Mouse (Mus musculus) heart, embryonic 12.5 days (tissue): ENCODE results near the gene Prpf40b. TPM values are rescaled to one million over a fixed set of nuclear protein-coding genes. Genes with fewer than 3 reads are reported as not detected.

Experiments used
- ATAC-seq: fragments of 200-750 bp; cut with Nextera tagmentation; 2 replicates; pipeline ENCODE4 v1.8.0; 2017; ENCODE audit warnings: moderate TSS enrichment, moderate library complexity; ENCODE audit not compliant: insufficient number of reproducible peaks, low FRiP score
- H3K27ac ChIP-seq: fragments of 300-500 bp; sonication (generic); 2 replicates; pipeline ENCODE4 v1.5.1; 2016; ENCODE audit warnings: mild to moderate bottlenecking, moderate library complexity; ENCODE audit not compliant: poor library complexity, severe bottlenecking
- H3K27me3 ChIP-seq: fragments of 300-500 bp; sonication (generic); replicated peaks from 2 replicates; pipeline ENCODE4 v1.6.1; 2016; ENCODE audit warnings: mild to moderate bottlenecking, moderate library complexity
- H3K36me3 ChIP-seq: fragments of 300-500 bp; sonication (generic); 2 replicates; pipeline ENCODE4 v1.6.1; 2016; ENCODE audit warnings: mild to moderate bottlenecking, moderate library complexity
- H3K4me1 ChIP-seq: fragments of 300-500 bp; sonication (generic); replicated peaks from 2 replicates; pipeline ENCODE4 v1.6.1; 2016; ENCODE audit warnings: mild to moderate bottlenecking
- H3K4me2 ChIP-seq: fragments of 300-500 bp; sonication (generic); 2 replicates; pipeline ENCODE4 v1.6.1; 2016; ENCODE audit warnings: mild to moderate bottlenecking, moderate library complexity
- H3K4me3 ChIP-seq: fragments of 300-500 bp; sonication (generic); 2 replicates; pipeline ENCODE4 v1.5.1; 2016; ENCODE audit warnings: mild to moderate bottlenecking
- H3K9ac ChIP-seq: fragments of 300-500 bp; sonication (generic); 2 replicates; pipeline ENCODE4 v1.6.1; 2016; ENCODE audit warnings: mild to moderate bottlenecking, moderate library complexity
- H3K9me3 ChIP-seq: fragments of 300-500 bp; sonication (generic); replicated peaks from 2 replicates; pipeline ENCODE4 v1.6.1; 2016; ENCODE audit warnings: mild to moderate bottlenecking, moderate library complexity
- WGBS: fragments of 180-500 bp; shearing (Covaris S2); methylation state at CpG from one replicate; pipeline ENCODE4 v1.1.7; 2016; 5-methylcytosine and 5-hydroxymethylcytosine counted together
- polyA plus RNA-seq: library from polyadenylated mRNA; unstranded; fragments of >200 nt; fragmentation: Nextera tagmentation; extraction: Ambion mirVana; gene quantifications from 2 replicates; pipeline ENCODE4 v1.2.1, GENCODE M21; 2016

Gene Prpf40b
- polyA plus RNA-seq, 1 experiment from 2014 or later, result 44.0 TPM

DNA sequence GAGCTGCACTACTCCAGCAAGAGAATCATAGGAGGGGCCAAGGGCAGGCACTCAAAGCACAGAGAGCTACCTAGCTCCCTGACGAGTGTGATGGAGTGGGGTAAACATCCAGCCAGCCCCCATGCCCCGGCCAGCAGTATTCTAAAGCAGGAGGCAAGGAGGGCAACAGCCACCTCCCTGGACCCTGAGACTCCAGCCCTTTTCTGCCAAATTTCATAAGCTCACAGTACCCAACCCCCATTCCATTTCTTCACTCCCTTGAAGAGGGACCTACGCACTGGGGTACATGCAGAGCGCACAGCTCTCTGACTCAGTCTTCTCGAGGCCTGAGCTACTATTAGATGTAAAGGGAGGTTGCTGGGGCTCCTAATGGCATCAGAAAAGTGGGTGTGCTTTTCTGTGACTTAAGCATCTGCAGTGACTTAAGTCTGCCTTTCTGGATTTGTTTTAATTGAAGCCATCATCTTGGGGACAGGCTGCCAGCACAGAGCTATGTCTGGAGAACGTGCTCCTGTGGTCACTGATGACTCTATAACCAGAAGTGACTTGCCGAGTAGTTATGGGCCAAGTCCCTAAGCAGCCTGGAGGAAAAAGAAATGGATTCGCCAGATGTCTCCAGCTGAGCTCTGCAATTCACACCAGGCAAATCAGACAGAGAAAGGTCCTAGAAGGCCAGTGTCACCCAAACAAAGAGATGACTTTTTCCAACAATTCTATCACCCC is 49.4 kb downstream of the Prpf40b start:
- Histone ChIP-seq H3K27ac (peak overlapping the region; percentile 89), H3K4me1 (peaks cover 77% of the 10 kb centered on the region), H3K36me3 (no peaks in the 10 kb centered on the region), H3K4me2 (peak overlapping the region; percentile 49), H3K9ac (peak overlapping the region; percentile 57; the same call in 1 of the 2 replicates), H3K9me3 (no peaks in the 10 kb centered on the region), H3K4me3 (no peak overlapping the region), H3K27me3 (no peaks in the 10 kb centered on the region)
- ATAC-seq, result no peak
- 49% methylated on average over 8 of the region's 8 CpGs for WGBS

- Histone ChIP-seq H3K27ac (peak overlapping the region; percentile 89; the same call in 1 of the 2 replicates), H3K9me3 (no peaks in the 10 kb centered on the region), H3K27me3 (no peaks in the 10 kb centered on the region), H3K4me3 (no peak overlapping the region), H3K4me2 (peak overlapping the region; percentile 5; the same call in 1 of the 2 replicates), H3K4me1 (peaks cover 73% of the 10 kb centered on the region), H3K9ac (0 out of 2 replicates have a peak overlapping the region, but pooled peaks have one; percentile 31), H3K36me3 (no peaks in the 10 kb centered on the region)
- no peak for ATAC-seq
- WGBS, result 73% methylated on average over 4 of the region's 4 CpGs
Observed at GRCm38 (mm10) chr15:99344961-99345360, 50.1 kb downstream of the Prpf40b start.

DNA sequence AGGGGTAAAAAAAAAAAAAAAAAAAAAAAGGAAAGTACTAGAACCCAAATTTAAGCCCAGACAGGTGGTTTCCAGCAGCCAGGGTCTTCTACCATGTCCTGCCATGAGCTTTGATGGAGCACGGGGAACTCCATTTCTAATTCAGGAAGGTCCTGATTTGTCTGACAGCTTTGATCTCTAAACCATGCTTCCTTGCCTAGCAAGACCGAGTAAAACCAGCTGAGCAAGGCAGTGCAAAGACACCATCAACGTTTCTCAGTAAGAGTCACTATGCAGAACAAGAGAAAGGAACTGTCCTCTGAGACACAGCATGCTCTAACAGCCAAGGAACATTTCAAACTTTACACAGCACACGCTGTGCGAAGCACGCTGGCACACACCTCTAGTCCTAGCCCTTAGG is 56.7 kb downstream of the Prpf40b start:
- ATAC-seq, result no peak
- H3K4me1 ChIP-seq, result peaks cover 73% of the 10 kb centered on the region
- H3K4me2 ChIP-seq, result no peak overlapping the region
- H3K4me3 ChIP-seq, result no peak overlapping the region
- H3K27ac ChIP-seq, result no peak overlapping the region
- no peaks in the 10 kb centered on the region for H3K27me3 ChIP-seq
- H3K36me3 ChIP-seq, result no peaks in the 10 kb centered on the region
- H3K9ac ChIP-seq, result no peak overlapping the region
- no peaks in the 10 kb centered on the region for H3K9me3 ChIP-seq
- WGBS, result 61% methylated on average over 6 of the region's 6 CpGs

- no peak overlapping the region for H3K9ac ChIP-seq
- no peak overlapping the region for H3K4me2 ChIP-seq
- no peak overlapping the region for H3K4me3 ChIP-seq
- WGBS, result 25% methylated on average over 5 of the region's 5 CpGs
- peaks cover 74% of the 10 kb centered on the region for H3K4me1 ChIP-seq
- H3K27me3 ChIP-seq, result no peaks in the 10 kb centered on the region
- ATAC-seq, result no peak
- H3K36me3 ChIP-seq, result no peaks in the 10 kb centered on the region
- no peaks in the 10 kb centered on the region for H3K9me3 ChIP-seq
- H3K27ac ChIP-seq, result no peak overlapping the region
Observed at GRCm38 (mm10) chr15:99352306-99352705, 57.4 kb downstream of the Prpf40b start.

GRCm38 (mm10) chr15:99355660-99356059 is 60.8 kb downstream of the Prpf40b start:
- no peak for ATAC-seq
- Histone ChIP-seq H3K4me2 (no peak overlapping the region), H3K27me3 (no peaks in the 10 kb centered on the region), H3K4me3 (no peak overlapping the region), H3K27ac (peak overlapping the region; percentile 62), H3K9ac (0 out of 2 replicates have a peak overlapping the region, but pooled peaks have one; percentile 11), H3K9me3 (no peaks in the 10 kb centered on the region), H3K4me1 (peaks cover 69% of the 10 kb centered on the region), H3K36me3 (no peaks in the 10 kb centered on the region)
- WGBS, result 34% methylated on average over 6 of the region's 6 CpGs

GRCm38 (mm10) chr15:99356462-99356861 is 61.6 kb downstream of the Prpf40b start:
- no peak for ATAC-seq
- Histone ChIP-seq H3K9ac (0 out of 2 replicates have a peak overlapping the region, but pooled peaks have one; percentile 9), H3K4me2 (no peak overlapping the region), H3K4me1 (peaks cover 64% of the 10 kb centered on the region), H3K9me3 (no peaks in the 10 kb centered on the region), H3K36me3 (no peaks in the 10 kb centered on the region), H3K4me3 (no peak overlapping the region), H3K27ac (peak overlapping the region; percentile 53), H3K27me3 (no peaks in the 10 kb centered on the region)
- WGBS, result 40% methylated on average over 6 of the region's 6 CpGs

GRCm38 (mm10) chr15:99358952-99359351 is 64.1 kb downstream of the Prpf40b start:
- H3K9ac ChIP-seq, result no peak overlapping the region
- no peaks in the 10 kb centered on the region for H3K36me3 ChIP-seq
- 89% methylated on average over 9 of the region's 9 CpGs for WGBS
- H3K4me2 ChIP-seq, result no peak overlapping the region
- no peak overlapping the region for H3K4me3 ChIP-seq
- ATAC-seq, result no peak
- H3K4me1 ChIP-seq, result peaks cover 47% of the 10 kb centered on the region
- H3K27me3 ChIP-seq, result no peaks in the 10 kb centered on the region
- H3K9me3 ChIP-seq, result no peaks in the 10 kb centered on the region
- no peak overlapping the region for H3K27ac ChIP-seq

DNA sequence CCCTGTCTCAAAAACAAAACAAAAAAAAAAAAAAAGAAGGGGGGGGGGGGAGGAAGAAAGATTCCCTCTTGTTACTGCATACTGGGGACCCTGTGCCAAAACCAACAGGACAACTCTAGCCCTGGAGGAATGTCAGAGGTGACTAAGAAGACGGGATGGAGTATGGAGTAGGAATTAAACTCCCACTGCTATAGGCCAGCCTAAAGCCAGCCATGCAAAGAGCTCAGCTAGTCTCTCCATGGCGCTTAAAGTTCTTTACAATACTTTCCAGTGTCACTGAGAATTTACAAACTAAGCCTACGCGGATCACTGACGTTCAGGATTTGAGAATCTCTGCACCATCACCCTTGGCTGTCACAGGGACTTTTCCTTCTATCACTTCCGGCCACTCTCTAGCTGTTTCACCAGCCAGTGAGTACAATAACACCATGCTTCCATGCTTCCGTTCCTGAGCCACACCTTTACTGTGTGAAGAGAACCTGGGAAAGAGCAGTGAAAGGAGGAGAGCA is 69.2 kb downstream of the Prpf40b start:
- peak overlapping the region; percentile 40; the same call in 1 of the 2 replicates for H3K27ac ChIP-seq
- ATAC-seq, result 0 out of 2 replicates have a peak, but pooled peaks have one; percentile 41
- H3K27me3 ChIP-seq, result no peaks in the 10 kb centered on the region
- H3K4me1 ChIP-seq, result peaks cover 36% of the 10 kb centered on the region
- no peak overlapping the region for H3K4me3 ChIP-seq
- no peak overlapping the region for H3K4me2 ChIP-seq
- H3K9ac ChIP-seq, result no peak overlapping the region
- no peaks in the 10 kb centered on the region for H3K36me3 ChIP-seq
- 61% methylated on average over 7 of the region's 7 CpGs for WGBS
- no peaks in the 10 kb centered on the region for H3K9me3 ChIP-seq

- H3K4me3 ChIP-seq, result no peak overlapping the region
- H3K9ac ChIP-seq, result 0 out of 2 replicates have a peak overlapping the region, but pooled peaks have one; percentile 51
- no peaks in the 10 kb centered on the region for H3K27me3 ChIP-seq
- H3K9me3 ChIP-seq, result no peaks in the 10 kb centered on the region
- H3K4me2 ChIP-seq, result no peak overlapping the region
- peak overlapping the region; percentile 40; the same call in 1 of the 2 replicates for H3K27ac ChIP-seq
- WGBS, result 63% methylated on average over 8 of the region's 8 CpGs
- ATAC-seq, result no peak
- H3K36me3 ChIP-seq, result no peaks in the 10 kb centered on the region
- peaks cover 33% of the 10 kb centered on the region for H3K4me1 ChIP-seq
Observed at GRCm38 (mm10) chr15:99364921-99365320, 70.0 kb downstream of the Prpf40b start.
